Mouse (Mus musculus) left cerebral cortex, postnatal 4 days (tissue): Measurements from ENCODE around the gene Myo1d. TPM values are rescaled to one million over a fixed set of nuclear protein-coding genes. Genes with fewer than 3 reads are reported as not detected.

Experiments
- DNase-seq: peaks from one replicate; pipeline ENCODE4 v3.0.0-alpha.2; 2022
- intact Hi-C: fragments of 180-260 bp; cut with DNase I; formaldehyde crosslinking; loops from one replicate; pipeline ENCODE4 v1.15.1; 2025
- total RNA-seq, 2 experiments: library from RNA; stranded (reverse); gene quantifications; 2 replicates each; pipeline ENCODE4 v1.2.3; 2021

Myo1d gene
- total RNA-seq, 2 experiments from 2014 or later: 3.0 to 3.8 TPM

DNA sequence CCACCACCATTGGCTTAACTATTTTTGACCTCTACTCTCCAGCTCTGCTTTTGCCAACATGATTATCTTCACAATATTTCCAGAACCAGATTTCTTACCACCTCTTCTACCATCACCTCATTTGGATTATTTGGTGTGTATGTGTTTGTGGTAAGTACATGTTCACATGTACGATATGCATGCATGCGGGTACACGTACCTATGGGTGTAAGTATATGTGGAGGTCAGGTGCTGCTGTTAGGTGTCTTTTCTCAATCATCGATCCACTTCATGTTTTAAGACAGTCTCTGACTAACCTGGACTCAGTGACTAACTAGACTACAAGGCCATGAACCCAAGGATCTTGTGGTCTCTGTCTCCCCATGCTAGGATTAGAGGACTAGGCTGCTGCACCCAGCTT lies 37.4 kb downstream of the Myo1d start:
- DNase-seq: no peak
- intact Hi-C loops: no loop called here

DNA sequence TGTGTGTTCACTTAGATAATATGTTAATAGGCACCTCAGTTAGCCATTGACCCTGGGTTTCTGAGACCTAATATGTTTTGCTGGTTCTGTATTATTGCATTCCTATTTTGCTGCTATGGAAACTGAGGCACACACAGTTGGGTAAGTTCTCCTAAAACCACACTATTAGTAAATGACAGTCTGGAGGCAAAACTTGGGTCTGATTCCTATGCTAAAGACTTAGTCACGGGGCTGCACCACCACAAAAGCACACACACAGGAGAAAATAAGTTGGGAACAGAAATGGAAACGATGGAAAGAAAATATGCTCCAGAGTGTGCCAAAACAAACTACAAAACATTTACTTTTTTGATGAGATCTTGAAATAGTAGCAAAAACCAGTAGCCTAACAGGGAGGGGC lies 45.1 kb downstream of the Myo1d start:
- DNase-seq: no peak
- intact Hi-C loops: no loop called here

DNA sequence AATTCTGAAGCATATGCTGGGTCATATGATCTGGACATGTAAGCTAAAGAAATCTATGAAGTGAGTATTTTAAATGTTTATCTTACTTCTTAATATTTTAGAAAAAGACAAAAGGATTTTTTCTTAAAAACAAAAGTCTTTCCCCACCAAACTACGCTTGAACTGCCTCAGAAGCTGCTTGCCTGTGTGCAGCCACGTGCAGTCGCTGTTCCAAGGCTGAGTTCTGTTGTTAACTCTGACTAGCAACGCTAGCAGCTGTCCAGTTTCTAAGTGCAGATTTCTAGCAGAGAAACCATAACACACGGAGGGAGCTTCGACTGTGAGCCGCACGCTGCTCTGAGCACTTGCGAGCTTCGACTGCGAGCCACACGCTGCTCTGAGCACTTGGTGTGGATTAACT lies 55.1 kb downstream of the Myo1d start:
- no peak for DNase-seq
- intact Hi-C loops: no loop called here

DNA sequence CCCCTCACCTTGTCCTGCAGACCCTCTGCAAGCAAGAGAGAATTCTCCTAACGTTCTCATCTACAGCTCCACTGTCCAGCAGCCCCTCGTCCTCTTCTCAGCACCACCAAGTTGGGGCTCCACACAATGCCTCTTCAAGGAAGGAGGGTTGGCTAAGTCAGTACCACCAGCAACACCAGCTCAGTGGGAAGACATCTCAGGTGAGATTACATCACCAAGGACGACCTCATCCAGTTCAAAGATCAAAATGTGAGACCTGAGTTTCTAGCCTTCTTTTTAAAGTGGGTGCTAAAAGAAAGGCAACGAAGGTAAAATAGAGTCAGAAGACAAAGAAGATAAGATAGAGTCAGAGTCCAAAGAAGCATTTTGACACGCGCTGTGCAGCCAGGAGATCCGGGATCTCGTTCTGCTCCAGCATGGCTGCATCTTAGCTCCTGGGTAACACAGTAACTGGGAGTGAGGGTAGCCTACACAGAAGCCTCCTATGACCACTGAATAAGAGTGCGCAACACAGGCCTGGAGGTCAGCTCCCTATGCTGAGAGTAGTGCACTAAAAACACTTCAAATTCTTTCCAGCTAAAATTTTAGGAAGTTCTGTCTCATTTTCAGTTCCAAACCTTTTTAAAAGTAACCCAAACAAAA lies 56.3 kb downstream of the Myo1d start:
- intact Hi-C loops: no loop called here
- no peak for DNase-seq

DNA sequence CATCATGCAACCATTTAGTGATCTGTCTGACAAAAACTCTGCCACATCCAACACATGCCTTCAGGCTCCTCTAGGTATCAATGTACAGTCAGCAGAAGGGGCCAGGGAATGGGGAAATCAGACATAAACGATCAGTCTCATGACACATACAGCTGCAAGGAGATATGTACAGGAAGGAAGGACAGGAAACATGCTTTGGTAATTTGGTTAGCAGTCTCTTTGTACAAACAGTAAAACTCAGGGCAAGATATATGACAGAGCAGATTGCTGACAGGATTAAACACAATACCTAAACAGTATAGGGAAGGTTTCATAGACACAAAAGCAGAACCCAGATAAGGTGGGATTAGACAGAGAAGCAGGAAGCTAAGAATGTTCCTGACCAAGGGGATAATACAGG lies 60.8 kb downstream of the Myo1d start:
- DNase-seq: no peak
- intact Hi-C loops: no loop called here

DNA sequence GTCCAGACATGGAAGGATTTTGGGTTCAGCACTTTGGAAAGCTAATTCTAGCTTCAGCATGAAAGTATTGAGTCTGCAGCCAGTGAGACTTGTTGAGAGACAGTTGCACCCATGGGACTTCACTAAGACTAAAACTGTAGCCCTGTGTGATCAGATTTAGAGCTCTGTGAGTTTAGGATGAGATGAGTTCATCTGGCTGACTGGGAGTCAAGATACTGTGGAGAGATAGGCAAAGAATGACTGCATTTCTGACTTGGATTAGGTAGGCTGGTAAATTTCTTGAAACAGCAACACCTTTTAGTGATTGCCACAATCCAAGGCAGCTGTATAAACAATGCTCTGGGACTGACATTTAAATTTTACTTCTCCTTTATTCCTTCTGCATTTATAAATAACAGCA lies 61.8 kb downstream of the Myo1d start:
- DNase-seq: no peak
- intact Hi-C loops: no loop called here

DNA sequence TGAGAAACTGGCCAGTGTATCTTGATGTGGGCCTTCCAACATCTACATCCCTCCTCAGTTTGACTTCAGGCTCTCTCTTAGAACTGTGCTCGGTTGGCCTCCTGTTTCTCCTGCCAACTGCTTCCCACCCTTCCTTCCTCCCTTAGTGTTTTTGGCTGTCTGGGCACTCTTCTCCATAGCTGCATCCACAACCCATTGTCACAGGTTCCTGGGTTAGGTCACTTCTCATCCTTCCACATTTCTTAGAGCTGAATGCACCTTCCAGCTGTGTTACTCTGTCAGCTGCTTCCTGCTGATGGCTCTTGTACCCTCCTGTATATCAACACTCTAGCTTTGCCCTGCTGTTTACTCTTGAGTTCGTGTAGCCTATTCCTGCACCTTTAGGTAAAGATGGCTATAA lies 64.7 kb downstream of the Myo1d start:
- intact Hi-C loops: no loop called here

DNA sequence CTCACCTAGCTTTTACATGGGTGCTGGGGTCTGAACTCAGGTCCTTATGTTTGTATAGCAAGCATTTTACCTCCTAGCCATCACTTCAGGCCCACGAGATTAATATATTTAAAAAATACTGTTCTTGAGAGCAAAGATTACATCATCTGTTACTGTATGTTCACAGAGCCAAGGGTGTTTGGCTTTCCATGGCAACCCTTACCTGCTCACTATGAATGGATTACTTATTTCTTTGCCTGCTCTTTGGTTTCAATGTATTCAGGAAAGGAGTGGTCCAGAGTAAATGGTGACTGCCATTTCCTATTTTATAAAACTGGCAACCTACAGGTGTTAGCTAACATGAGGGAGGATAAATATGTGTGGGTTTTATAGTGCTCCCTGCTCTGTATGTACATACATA lies 66.1 kb downstream of the Myo1d start:
- intact Hi-C loops: no loop called here
- no peak for DNase-seq

More for the DNA sequence above, 64.7 kb downstream of the Myo1d start:
- no peak for DNase-seq

DNA sequence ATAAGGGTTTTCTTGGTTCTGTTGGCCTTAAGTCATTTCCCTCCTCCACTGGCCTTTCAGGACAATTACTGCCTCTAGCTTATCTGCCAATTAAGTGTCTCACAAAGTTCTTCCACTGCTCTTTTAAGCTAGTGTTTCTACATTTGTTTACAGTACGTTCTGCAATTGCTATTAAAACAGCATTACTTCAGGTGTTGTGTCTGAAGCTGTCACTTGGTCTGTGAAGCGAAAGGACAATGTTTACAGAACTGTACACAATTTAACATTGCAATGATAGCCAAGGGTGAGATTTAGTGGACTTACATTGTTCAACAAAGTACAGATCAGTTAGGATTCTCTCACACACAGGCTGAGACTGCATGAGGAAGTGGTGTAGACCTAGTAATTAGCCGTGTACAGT lies 67.6 kb downstream of the Myo1d start:
- intact Hi-C loops: no loop called here
- DNase-seq: no peak

DNA sequence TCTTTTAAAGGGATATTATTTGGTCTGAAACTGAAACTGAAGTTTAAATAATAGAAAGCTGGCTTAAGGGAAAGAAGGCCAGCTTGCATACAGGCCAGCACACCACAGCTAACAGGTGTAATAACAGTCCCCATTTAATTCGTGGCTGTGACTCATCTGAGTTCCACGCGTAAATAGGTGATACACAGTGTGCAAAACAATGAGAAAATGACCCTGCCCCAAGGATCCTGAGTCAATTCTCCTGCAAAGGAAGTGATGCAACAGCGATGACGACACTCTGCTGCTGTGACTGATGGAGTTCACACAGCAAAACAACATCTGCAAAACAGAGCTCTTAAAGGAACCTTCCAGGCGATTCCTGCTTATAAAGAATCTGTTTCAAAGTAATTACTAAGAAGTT lies 68.5 kb downstream of the Myo1d start:
- DNase-seq: no peak
- intact Hi-C loops: no loop called here

DNA sequence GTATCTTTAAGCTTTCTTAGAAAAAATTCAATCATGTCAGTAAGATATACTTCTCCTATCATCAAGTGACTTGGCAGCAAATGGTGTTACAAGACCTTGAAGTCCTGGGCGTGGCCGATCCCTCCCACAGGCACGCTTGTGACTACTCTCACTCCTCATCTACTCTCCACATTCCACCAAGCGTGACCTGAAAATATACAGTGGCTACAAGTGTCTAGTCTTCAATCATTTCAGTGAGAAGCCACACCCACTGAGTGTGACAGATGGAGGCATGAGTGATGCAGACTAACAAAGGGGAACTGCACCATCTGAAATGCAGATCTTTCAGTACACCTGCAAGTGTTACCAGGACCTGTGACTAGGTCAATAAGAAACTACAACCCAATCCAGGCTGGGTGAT lies 79.2 kb downstream of the Myo1d start:
- intact Hi-C loops: no loop called here

DNA sequence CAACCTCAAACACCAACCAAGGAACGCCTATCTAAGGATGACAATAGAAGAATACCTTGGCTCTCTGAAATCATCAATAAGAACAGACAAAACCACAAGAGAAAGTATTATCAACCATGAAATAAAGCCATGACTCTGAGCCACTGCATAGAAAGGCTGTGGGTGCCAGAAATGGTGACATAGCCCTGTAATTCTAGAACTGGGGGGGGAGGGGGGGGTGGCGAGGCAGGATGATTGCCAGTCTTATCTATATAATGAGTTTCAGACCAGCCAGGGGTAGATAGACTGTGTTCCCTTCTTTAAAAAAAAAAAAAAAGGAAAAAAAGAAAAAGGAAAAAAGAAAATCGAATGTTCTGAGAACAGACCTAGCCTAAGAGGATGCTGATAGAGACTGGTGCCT lies 81.1 kb downstream of the Myo1d start:
- no peak for DNase-seq
- intact Hi-C loops: loop anchor here (10.0 kb wide), 1 partner anchor 76 kb away; no protein-coding TSS in a partner anchor

More for the DNA sequence above, 79.2 kb downstream of the Myo1d start:
- no peak for DNase-seq

DNA sequence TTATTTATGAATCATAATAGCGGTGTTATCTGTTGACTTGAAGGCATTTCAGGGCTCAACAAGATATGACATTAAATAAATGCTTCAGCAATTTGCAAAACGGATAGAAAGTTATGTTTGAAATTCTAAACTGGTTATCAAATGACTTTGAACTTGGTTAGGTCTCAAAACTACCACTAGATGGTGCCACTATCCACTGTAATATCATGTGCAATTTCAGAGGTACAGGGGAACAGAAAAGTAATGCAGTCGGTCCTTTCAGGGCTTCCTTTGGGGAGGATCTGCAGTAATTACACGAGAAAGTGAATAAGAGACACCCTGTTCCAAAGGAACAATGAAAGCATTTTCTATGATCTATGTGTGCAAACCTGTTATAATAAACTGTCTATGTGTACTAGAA lies 83.5 kb downstream of the Myo1d start:
- DNase-seq: no peak
- intact Hi-C loops: loop anchor here (2.0 to 10.0 kb wide), 3 partner anchors 78 to 916 kb away; no protein-coding TSS in a partner anchor

DNA sequence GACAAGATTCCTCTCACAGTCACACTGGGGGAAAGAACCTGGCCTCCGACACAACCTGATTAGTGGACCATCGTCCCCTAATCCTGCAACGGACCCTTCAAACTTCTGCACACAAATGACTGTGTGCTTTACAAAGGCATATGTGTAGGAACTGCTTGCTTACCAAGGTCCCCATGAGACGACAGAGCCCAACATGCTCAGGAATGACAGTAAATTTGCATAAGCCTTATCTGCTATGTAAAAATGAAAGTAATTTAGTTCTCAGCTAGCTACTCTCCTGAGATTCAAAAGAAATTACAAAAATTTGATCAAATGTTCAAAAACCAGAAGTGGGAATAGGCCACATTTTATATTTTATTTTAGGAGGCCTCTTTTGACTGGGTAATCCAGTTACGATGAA lies 95.2 kb downstream of the Myo1d start:
- no peak for DNase-seq
- intact Hi-C loops: no loop called here

DNA sequence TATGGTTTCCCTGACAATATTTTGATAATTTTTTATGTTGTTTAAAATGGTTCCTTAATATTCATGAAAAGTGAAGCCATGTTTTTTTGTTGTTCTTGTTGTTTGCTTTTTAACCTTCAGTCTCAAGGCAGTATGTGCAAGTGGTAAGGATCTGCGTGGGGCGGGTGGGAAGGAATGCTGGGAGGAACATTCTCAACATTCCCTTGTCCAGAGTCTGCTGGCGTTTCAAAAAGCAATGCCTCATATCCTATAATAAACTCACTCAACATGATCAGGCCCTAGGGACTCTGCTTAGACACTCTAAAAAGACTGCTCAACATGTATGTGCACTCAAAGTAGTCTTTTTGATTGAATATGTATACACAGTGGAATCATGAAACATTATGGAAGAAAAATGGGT lies 97.1 kb downstream of the Myo1d start:
- intact Hi-C loops: no loop called here
- DNase-seq: no peak

DNA sequence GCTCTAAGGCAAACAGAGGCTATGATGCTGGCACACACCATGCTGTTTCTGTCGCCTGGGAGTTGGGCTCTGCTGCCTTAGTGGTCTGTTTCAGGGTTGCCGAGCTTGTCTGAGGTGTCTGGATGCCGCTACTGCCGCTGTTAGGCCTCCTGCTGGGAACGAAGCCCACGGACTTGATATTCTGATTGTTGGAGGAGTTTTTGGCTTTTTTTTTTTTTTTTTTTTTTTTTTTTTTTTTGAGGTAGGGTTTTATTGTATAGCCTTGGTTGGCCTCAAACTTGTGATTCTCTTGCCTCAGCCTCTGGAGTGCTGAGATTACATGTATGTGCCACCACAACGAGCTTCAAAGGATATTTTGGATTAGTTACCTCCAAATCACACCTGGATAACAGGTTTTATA lies 106.8 kb downstream of the Myo1d start:
- intact Hi-C loops: loop anchor here (5.0 kb wide), 2 partner anchors 196 to 246 kb away; partner anchors contain the start of genes Cdk5r1 and Psmd11
- DNase-seq: peak; percentile 6

DNA sequence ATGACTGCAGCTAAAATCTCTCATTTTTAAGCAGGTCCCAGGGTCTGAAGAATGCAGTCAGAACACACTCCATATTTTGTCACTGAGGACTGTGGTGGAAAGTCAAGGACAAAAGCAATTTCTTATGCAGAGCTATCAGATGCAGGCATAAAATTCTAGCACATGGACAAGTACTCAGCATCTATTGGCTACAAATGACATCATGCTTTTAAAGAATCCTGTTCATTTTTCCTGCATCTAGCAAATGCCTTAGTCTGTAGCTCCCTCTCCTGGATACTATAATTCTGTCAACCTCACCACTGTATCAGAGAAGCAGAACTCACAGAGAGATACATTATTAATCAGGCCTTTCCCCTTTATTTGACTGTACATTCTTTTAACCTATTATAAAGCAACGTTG lies 109.4 kb downstream of the Myo1d start:
- no peak for DNase-seq
- intact Hi-C loops: loop anchor here (5.0 kb wide), 2 partner anchors 193 to 243 kb away; partner anchors contain the start of genes Cdk5r1 and Psmd11

DNA sequence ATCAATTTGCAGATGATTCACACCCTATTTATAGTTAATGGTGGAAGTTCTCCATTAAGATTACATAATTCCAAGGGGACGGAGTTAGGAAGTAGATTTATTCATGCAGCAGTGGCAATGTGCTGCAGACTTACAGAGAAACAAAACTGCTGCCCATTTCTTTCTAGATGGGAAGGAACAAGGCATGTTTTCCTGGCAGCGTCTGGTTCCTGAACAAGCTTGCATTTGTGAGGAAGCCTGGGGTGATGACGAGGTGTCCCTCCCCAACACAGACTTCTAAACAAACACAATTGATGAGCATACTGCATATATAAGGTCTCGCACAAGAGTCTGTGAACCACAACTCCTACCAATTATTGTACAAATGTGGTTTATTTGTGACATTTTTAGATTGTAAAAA lies 109.9 kb downstream of the Myo1d start:
- no peak for DNase-seq
- intact Hi-C loops: loop anchor here (5.0 kb wide), 4 partner anchors 43 to 243 kb away; partner anchors contain the start of genes Cdk5r1 and Psmd11

DNA sequence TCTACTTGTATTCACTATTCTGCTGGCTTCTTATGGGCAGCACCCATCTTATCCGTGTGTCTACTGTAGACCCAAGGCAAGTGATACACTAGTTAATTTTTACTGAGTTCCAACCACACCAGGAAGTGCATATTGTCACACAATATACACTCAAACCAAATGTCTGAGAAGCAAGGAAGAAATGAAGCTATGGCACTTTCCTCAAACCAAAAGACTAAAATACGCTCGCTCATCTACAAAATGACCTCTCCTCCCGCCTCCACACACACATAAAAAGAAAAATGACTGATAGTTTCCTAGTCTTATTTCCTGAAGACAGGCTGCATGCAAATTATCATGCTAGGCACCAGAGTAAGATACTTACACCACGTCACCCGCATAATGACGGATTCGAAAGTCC lies 113.6 kb downstream of the Myo1d start:
- intact Hi-C loops: loop anchor here (5.0 kb wide), 2 partner anchors 39 to 64 kb away; no protein-coding TSS in a partner anchor
- no peak for DNase-seq

DNA sequence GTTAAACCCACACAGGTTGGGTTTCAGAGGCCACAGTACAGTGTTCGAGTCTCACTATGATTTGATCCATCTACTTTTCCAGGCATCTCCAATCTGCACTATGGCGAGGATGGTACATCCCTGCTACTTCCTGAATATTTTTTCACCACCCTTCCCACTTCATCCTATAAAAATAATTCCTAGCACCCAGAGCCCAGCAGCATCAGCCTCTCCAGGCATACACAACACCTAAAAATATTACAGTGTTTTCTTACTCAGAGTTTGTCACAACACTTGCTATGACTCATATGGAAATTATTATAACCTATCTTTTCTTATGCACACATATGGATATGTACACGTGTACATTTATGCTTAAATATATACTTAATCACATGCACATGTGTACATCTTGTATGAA lies 115.6 kb downstream of the Myo1d start:
- intact Hi-C loops: no loop called here
- no peak for DNase-seq

DNA sequence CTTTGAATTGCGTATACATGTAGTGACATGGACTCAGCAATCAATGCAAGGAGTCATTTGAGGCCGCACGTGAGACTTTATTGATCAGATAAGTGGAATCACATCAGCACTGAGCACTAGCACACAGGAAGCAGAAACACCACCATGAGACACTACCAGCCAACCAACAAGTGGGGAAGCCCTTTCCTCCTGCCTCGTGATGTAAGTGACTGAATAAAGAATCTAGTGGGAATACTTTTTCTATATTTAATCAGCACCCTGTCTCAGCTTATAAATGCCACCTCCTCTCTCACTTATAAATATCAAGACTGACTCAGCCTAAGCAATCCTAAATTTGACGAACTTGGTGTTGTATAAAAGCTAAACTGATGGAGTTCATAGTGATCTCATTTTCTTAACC lies 134.7 kb downstream of the Myo1d start:
- intact Hi-C loops: no loop called here
- DNase-seq: no peak

DNA sequence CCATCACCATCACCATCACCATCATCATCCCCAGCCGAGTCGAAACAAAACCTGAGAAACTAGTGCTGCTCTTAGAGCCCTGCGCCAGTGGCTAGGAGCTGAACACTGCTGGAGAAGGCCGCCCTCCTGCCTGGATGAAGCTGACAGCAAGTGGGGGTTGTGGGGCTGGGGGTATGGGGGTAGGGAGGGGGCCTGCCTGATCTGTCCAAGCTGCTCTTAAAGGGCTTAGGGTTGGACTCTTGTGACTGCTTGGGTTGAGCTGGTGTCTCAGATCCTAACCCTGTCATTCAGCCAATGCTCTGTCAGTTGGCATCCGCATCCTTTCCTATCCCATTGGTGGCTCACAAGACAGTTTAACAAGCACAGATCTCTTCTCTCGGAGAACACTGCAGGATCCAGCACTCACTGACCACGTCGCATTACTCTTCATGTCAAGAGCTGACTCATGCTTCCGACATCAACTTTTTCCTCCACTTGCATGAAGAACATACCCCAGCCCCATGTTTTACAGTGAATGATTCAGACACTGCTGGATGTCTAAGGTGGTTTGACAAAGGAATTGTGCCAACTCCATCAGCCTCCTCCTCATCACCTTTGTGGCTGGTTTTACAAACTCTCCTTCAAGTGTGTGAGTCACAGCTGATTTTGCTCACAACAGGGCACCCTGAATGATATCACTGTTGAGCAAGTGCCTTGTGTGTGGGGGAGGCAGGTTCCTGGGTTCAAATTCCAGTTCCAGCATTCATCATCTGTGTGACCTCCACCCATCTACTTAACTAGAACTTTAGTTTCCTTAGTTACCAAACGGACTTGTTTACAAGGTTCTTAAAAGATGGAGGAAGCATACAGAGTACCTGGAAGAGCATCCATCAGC lies 150.6 kb downstream of the Myo1d start:
- intact Hi-C loops: loop anchor here (5.0 kb wide), 1 partner anchor 38 kb away; no protein-coding TSS in a partner anchor
- no peak for DNase-seq
